Comparison of ENCODE assay signal across 17 mouse cellular contexts in genomic region chr6:88292274-88292909, GRCm38 (mm10).
A peak's percentile ranks its signal among the peaks of the same experiment; 100 is the strongest.
DNase-seq lines count a peak whose midpoint lies in the region; ATAC-seq and TF ChIP-seq lines count a peak whose summit lies in the region.
"Had no signal": no experiment of that assay in that cellular context is flagged by ENCODE, and none has a peak within 500 bp of the region (broad histone marks: within the 10 kb centered on the region; RNA-seq: fewer than 3 reads in every experiment).

No protein-coding gene starts in this region.

- no peak overlapping the region for H3K9ac ChIP-seq in midbrain, embryonic 11.5 days (ENCODE audit: low read length)
- no peak overlapping the region; the same call in 1 of the 2 replicates for H3K9ac ChIP-seq in liver, embryonic 12.5 days
- H3K9ac ChIP-seq in stomach, embryonic 15.5 days = no peak overlapping the region
- no peak overlapping the region for H3K9ac ChIP-seq in hindbrain, postnatal 0 days (replicated peaks; ENCODE audit: low read length)
- H3K9ac ChIP-seq: embryonic facial prominence, embryonic 13.5 days; neural tube, embryonic 15.5 days had no signal

- DNase-seq in midbrain, embryonic 11.5 days (ENCODE audit: low spot score, missing footprints) = peak; percentile 28
- DNase-seq in midbrain, embryonic 10.5 days (ENCODE audit: low spot score) = no peak
- no peak for DNase-seq in hindbrain, postnatal 0 days (ENCODE audit: low spot score)
- no peak for DNase-seq in thymus, postnatal 14 days
- DNase-seq: adrenal gland, postnatal 36 days; cerebellum, adult 9-10 months; heart, adult 2 months; lung, postnatal 14 days; midbrain, embryonic 14.5 days; thymus, adult 2 months had no signal

- no peak for ATAC-seq in midbrain, embryonic 11.5 days (ENCODE audit: low FRiP score)
- 0 out of 2 replicates have a peak, but pooled peaks have one; percentile 38 for ATAC-seq in erythroblast, adult 5-6 weeks (replicated peaks; ENCODE audit: low FRiP score, poor library complexity, severe bottlenecking)
- ATAC-seq in liver, embryonic 12.5 days = peak; percentile 77
- ATAC-seq in stomach, embryonic 15.5 days (ENCODE audit: insufficient read depth, low FRiP score, low read depth) = peak; percentile 65; the same call in 1 of the 2 replicates
- ATAC-seq in hindbrain, postnatal 0 days = no peak

- H3K4me2 ChIP-seq in midbrain, embryonic 11.5 days = no peak overlapping the region
- H3K4me2 ChIP-seq in liver, embryonic 12.5 days = peak overlapping the region; percentile 30
- no peak overlapping the region for H3K4me2 ChIP-seq in stomach, embryonic 15.5 days
- no peak overlapping the region for H3K4me2 ChIP-seq in hindbrain, postnatal 0 days (ENCODE audit: low read depth, low read length)
- H3K4me2 ChIP-seq: embryonic facial prominence, embryonic 13.5 days; neural tube, embryonic 15.5 days had no signal

- H3K4me1 ChIP-seq in midbrain, embryonic 11.5 days (ENCODE audit: control insufficient read depth, insufficient read depth, low read length) = no peaks in the 10 kb centered on the region
- H3K4me1 ChIP-seq in midbrain, embryonic 10.5 days = no peaks in the 10 kb centered on the region
- peaks cover 15% of the 10 kb centered on the region for H3K4me1 ChIP-seq in liver, embryonic 12.5 days
- no peaks in the 10 kb centered on the region for H3K4me1 ChIP-seq in stomach, embryonic 15.5 days
- no peaks in the 10 kb centered on the region; the same call in 1 of the 2 replicates for H3K4me1 ChIP-seq in hindbrain, postnatal 0 days (ENCODE audit: insufficient read depth, low read length)
- H3K4me1 ChIP-seq: embryonic facial prominence, embryonic 13.5 days; neural tube, embryonic 15.5 days had no signal

- H3K36me3 ChIP-seq in midbrain, embryonic 11.5 days (ENCODE audit: control insufficient read depth, insufficient read depth, low read length) = no peaks in the 10 kb centered on the region
- H3K36me3 ChIP-seq in midbrain, embryonic 10.5 days = peaks cover 14% of the 10 kb centered on the region
- peaks cover 15% of the 10 kb centered on the region for H3K36me3 ChIP-seq in liver, embryonic 12.5 days
- peaks cover 9% of the 10 kb centered on the region; the same call in 1 of the 2 replicates for H3K36me3 ChIP-seq in stomach, embryonic 15.5 days
- peaks cover 3% of the 10 kb centered on the region; the same call in 1 of the 2 replicates for H3K36me3 ChIP-seq in hindbrain, postnatal 0 days (ENCODE audit: insufficient read depth, low read length)
- H3K36me3 ChIP-seq: neural tube, embryonic 15.5 days had no signal

- no peak for TF ChIP-seq CTCF in hindbrain, postnatal 0 days (IDR thresholded peaks at IDR 0.05; ENCODE audit: low read depth)

- no peak overlapping the region for H3K27ac ChIP-seq in midbrain, embryonic 11.5 days (ENCODE audit: low read depth, low read length)
- H3K27ac ChIP-seq in midbrain, embryonic 10.5 days (replicated peaks) = no peak overlapping the region
- H3K27ac ChIP-seq in liver, embryonic 12.5 days = no peak overlapping the region
- H3K27ac ChIP-seq in stomach, embryonic 15.5 days = no peak overlapping the region
- H3K27ac ChIP-seq in hindbrain, postnatal 0 days = no peak overlapping the region
- H3K27ac ChIP-seq: embryonic facial prominence, embryonic 13.5 days; forebrain, embryonic 10.5 days; heart, adult 2 months; neural tube, embryonic 15.5 days had no signal

- no peak overlapping the region for H3K4me3 ChIP-seq in midbrain, embryonic 11.5 days (ENCODE audit: low read depth, low read length)
- H3K4me3 ChIP-seq in midbrain, embryonic 10.5 days = no peak overlapping the region
- no peak overlapping the region for H3K4me3 ChIP-seq in liver, embryonic 12.5 days
- H3K4me3 ChIP-seq in stomach, embryonic 15.5 days (replicated peaks) = no peak overlapping the region
- no peak overlapping the region for H3K4me3 ChIP-seq in hindbrain, postnatal 0 days (ENCODE audit: low read length)
- H3K4me3 ChIP-seq: embryonic facial prominence, embryonic 13.5 days; forebrain, embryonic 10.5 days; heart, adult 2 months; myocyte; neural tube, embryonic 15.5 days had no signal

- WGBS in midbrain, embryonic 11.5 days = 79% methylated on average over 4 of the region's 4 CpGs
- WGBS in midbrain, embryonic 10.5 days = 79% methylated on average over 4 of the region's 4 CpGs
- 60% methylated on average over 4 of the region's 4 CpGs for WGBS in liver, embryonic 12.5 days (ENCODE audit: insufficient replicate concordance)
- 67% methylated on average over 4 of the region's 4 CpGs for WGBS in stomach, embryonic 15.5 days
- 85% methylated on average over 4 of the region's 4 CpGs for WGBS in hindbrain, postnatal 0 days

- no peaks in the 10 kb centered on the region for H3K9me3 ChIP-seq in midbrain, embryonic 11.5 days (ENCODE audit: control insufficient read depth, low read length)
- H3K9me3 ChIP-seq in midbrain, embryonic 10.5 days (replicated peaks) = no peaks in the 10 kb centered on the region
- no peaks in the 10 kb centered on the region for H3K9me3 ChIP-seq in liver, embryonic 12.5 days (replicated peaks)
- no peaks in the 10 kb centered on the region for H3K9me3 ChIP-seq in stomach, embryonic 15.5 days
- H3K9me3 ChIP-seq in hindbrain, postnatal 0 days (ENCODE audit: low read length) = no peaks in the 10 kb centered on the region
- H3K9me3 ChIP-seq: embryonic facial prominence, embryonic 13.5 days; forebrain, embryonic 10.5 days; neural tube, embryonic 15.5 days had no signal

- H3K27me3 ChIP-seq in midbrain, embryonic 11.5 days (ENCODE audit: control insufficient read depth, insufficient read depth, low read length) = no peaks in the 10 kb centered on the region
- no peaks in the 10 kb centered on the region for H3K27me3 ChIP-seq in midbrain, embryonic 10.5 days (ENCODE audit: low read depth, poor library complexity, severe bottlenecking)
- H3K27me3 ChIP-seq in liver, embryonic 12.5 days (replicated peaks) = no peaks in the 10 kb centered on the region
- no peaks in the 10 kb centered on the region for H3K27me3 ChIP-seq in stomach, embryonic 15.5 days (replicated peaks)
- H3K27me3 ChIP-seq in hindbrain, postnatal 0 days (ENCODE audit: insufficient read depth, low read length) = no peaks in the 10 kb centered on the region
- H3K27me3 ChIP-seq: embryonic facial prominence, embryonic 13.5 days; neural tube, embryonic 15.5 days had no signal

Comparison
In these comparisons a context has a peak if more than half of its experiments do, and no peak if none do; other contexts are left out.
1. ATAC-seq: peak in erythroblast, adult 5-6 weeks (single experiment), liver, embryonic 12.5 days (single experiment) and stomach, embryonic 15.5 days (single experiment); none in midbrain, embryonic 11.5 days (single experiment) and hindbrain, postnatal 0 days (single experiment).